Mouse (Mus musculus): ENCODE measurements around the gene Macrod2.

DNA sequence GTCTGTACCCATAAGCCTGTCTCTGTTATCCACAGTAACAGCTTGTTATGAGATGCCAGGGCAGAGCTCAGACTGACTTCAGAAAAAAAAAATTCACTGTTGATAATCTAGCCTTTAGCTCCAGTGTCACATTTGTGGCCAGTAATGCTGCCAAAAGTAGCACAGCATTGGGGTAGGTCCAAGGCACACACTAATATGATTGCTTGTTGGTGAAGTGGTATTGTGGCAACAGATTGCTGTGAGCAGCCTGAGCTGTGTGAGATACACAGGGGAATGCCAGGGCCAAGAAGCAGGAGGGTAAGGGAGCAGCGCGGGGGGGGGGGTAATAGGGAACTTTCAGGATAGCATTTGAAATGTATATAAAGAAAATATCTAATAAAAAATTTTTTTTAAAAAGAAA lies 1985.5 kb downstream of the Macrod2 start:
- TF ChIP-seq CTCF (IDR thresholded peaks at IDR 0.05; ENCODE audit: low read depth) (no peak), EP300 (IDR thresholded peaks at IDR 0.05; ENCODE audit: low read depth) (no peak)
